Mouse (Mus musculus) liver, adult 2 months (tissue): ENCODE results near the gene Map3k20.

ENCODE experiments used
- CTCF ChIP-seq: fragments of 200-500 bp; IDR thresholded peaks from 2 replicates; pipeline ENCODE4 v1.5.1; 2011; ENCODE audit warnings: low read depth, low read length, control low read depth
- POLR2A ChIP-seq: fragments of 200-500 bp; IDR thresholded peaks from 2 replicates; pipeline ENCODE4 v1.6.1; 2011; ENCODE audit warnings: low read length, control low read depth; ENCODE audit not compliant: insufficient read depth; ENCODE audit errors: extremely low read depth

DNA sequence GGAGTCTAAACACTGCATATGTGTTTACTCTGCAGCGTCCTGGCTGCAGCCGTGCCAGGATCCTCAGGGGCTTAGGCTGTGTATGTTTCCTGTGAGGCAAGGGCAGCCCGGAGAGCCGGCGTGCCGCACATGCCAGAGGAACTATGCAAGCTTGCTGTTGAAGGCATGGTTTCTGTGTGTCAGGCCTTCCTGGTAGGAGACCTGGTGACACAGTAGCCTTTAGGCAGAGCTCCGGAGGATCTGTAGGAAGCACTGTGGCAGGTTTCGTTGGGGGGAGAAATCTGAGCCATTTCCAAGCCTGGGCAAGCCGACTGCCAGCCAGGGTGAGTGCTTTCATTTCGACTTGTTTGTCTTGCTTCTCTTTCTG is 12.3 kb downstream of the Map3k20 start:
- no peak for TF ChIP-seq CTCF
- TF ChIP-seq POLR2A: no peak
